Comparison of ENCODE assay signal across 23 mouse cellular contexts in genomic region chr10:24210075-24210474, GRCm38 (mm10). TPM values are rescaled to one million over a fixed set of nuclear protein-coding genes. Genes with fewer than 3 reads are reported as not detected.
DNase-seq lines count a peak whose midpoint lies in the region; ATAC-seq lines count a peak whose summit lies in the region.
"Had no signal": no experiment of that assay in that cellular context is flagged by ENCODE, and none has a peak within 500 bp of the region (broad histone marks: within the 10 kb centered on the region; RNA-seq: fewer than 3 reads in every experiment).

No protein-coding gene starts in this region.

- no peak overlapping the region for H3K4me2 ChIP-seq in kidney, embryonic 14.5 days (replicated peaks; ENCODE audit: low read depth, low read length)
- H3K4me2 ChIP-seq in hindbrain, embryonic 12.5 days (replicated peaks), result no peak overlapping the region
- H3K4me2 ChIP-seq: embryonic facial prominence, embryonic 15.5 days; forebrain, embryonic 12.5 days; heart, embryonic 13.5 days had no signal

- peak; percentile 10 for DNase-seq in kidney, adult 9 months
- DNase-seq in 3134 (ENCODE audit: extremely low read depth, insufficient read length, low spot score), result peak; percentile 10
- peak; percentile 72 for DNase-seq in 3T3-L1 (ENCODE audit: low read depth, low spot score)
- DNase-seq in brain, adult 2 months (ENCODE audit: low read depth, low spot score), result peak; percentile 30
- no peak for DNase-seq in gastrocnemius, adult 18-20 months (ENCODE audit: low spot score)
- DNase-seq: adrenal gland, postnatal 14 days; cerebellum, adult 18-20 months; cerebellum, postnatal 10 days; embryo, embryonic 11 days; gastrocnemius, postnatal 14 days; heart, postnatal 36 days; kidney, adult 11 months had no signal

- H3K9me3 ChIP-seq in kidney, embryonic 14.5 days (ENCODE audit: control insufficient read depth, low read length), result no peaks in the 10 kb centered on the region
- no peaks in the 10 kb centered on the region for H3K9me3 ChIP-seq in hindbrain, embryonic 12.5 days (replicated peaks)
- H3K9me3 ChIP-seq: embryonic facial prominence, embryonic 15.5 days; forebrain, embryonic 12.5 days; heart, embryonic 13.5 days had no signal

- no peak overlapping the region for H3K27ac ChIP-seq in kidney, embryonic 14.5 days (ENCODE audit: low read depth, low read length)
- H3K27ac ChIP-seq in hindbrain, embryonic 12.5 days, result no peak overlapping the region
- H3K27ac ChIP-seq: embryonic facial prominence, embryonic 15.5 days; forebrain, embryonic 12.5 days; heart, embryonic 13.5 days; kidney, postnatal 0 days had no signal

- H3K4me1 ChIP-seq in kidney, embryonic 14.5 days (ENCODE audit: control insufficient read depth, insufficient read depth, low read length), result no peaks in the 10 kb centered on the region
- H3K4me1 ChIP-seq in hindbrain, embryonic 12.5 days, result no peaks in the 10 kb centered on the region
- H3K4me1 ChIP-seq: embryonic facial prominence, embryonic 15.5 days; forebrain, embryonic 12.5 days; heart, embryonic 13.5 days had no signal

- H3K36me3 ChIP-seq in kidney, embryonic 14.5 days (ENCODE audit: control insufficient read depth, insufficient read depth, low read length), result no peaks in the 10 kb centered on the region
- H3K36me3 ChIP-seq in hindbrain, embryonic 12.5 days, result no peaks in the 10 kb centered on the region
- H3K36me3 ChIP-seq: embryonic facial prominence, embryonic 15.5 days; forebrain, embryonic 12.5 days; heart, embryonic 13.5 days had no signal

- ATAC-seq in kidney, embryonic 14.5 days (ENCODE audit: low FRiP score, low TSS enrichment), result no peak
- no peak for ATAC-seq in hindbrain, embryonic 12.5 days (ENCODE audit: low FRiP score)
- ATAC-seq: forebrain, embryonic 16.5 days; hindbrain, embryonic 16.5 days had no signal

- H3K27me3 ChIP-seq in kidney, embryonic 14.5 days (ENCODE audit: control insufficient read depth, insufficient read depth, low read length), result no peaks in the 10 kb centered on the region
- no peaks in the 10 kb centered on the region for H3K27me3 ChIP-seq in hindbrain, embryonic 12.5 days
- H3K27me3 ChIP-seq: embryonic facial prominence, embryonic 15.5 days; heart, embryonic 13.5 days had no signal

- no peak overlapping the region for H3K9ac ChIP-seq in kidney, embryonic 14.5 days (ENCODE audit: low read depth, low read length)
- no peak overlapping the region for H3K9ac ChIP-seq in hindbrain, embryonic 12.5 days
- H3K9ac ChIP-seq: embryonic facial prominence, embryonic 15.5 days; forebrain, embryonic 12.5 days; heart, embryonic 13.5 days had no signal

- H3K4me3 ChIP-seq in kidney, embryonic 14.5 days (ENCODE audit: low read length), result no peak overlapping the region
- no peak overlapping the region for H3K4me3 ChIP-seq in hindbrain, embryonic 12.5 days
- H3K4me3 ChIP-seq: embryonic facial prominence, embryonic 15.5 days; forebrain, embryonic 12.5 days; heart, embryonic 13.5 days had no signal

- 85% methylated on average over 6 of the region's 6 CpGs for WGBS in kidney, embryonic 14.5 days
- WGBS in hindbrain, embryonic 12.5 days, result 86% methylated on average over 6 of the region's 6 CpGs

RNA-seq across cellular contexts. Expression of gene Moxd1, which starts 13.2 kb away (rescaled TPM):
- 18.1 and 29.7 TPM in 2 replicates for polyA plus RNA-seq in kidney, embryonic 14.5 days (2014; fragmentation: Nextera tagmentation; extraction: Ambion mirVana)
- polyA plus RNA-seq in hindbrain, embryonic 12.5 days (2016; fragmentation: Nextera tagmentation; extraction: Ambion mirVana), result 16.1 and 17.8 TPM in 2 replicates
- under 1 TPM; 0.55 to 0.59 TPM for total RNA-seq in gastrocnemius, adult 18-20 months (2021)
- total RNA-seq: common myeloid progenitor, adult 5-6 weeks; MEL had no signal
- polyA plus RNA-seq: C2C12 had no signal
